Comparison of ENCODE assay signal across 9 mouse cellular contexts in genomic region chr2:116020451-116020951, GRCm38 (mm10). TPM values are rescaled to one million over a fixed set of nuclear protein-coding genes. Genes with fewer than 3 reads are reported as not detected.
DNase-seq lines count a peak whose midpoint lies in the region; ATAC-seq lines count a peak whose summit lies in the region.
"Had no signal": no experiment of that assay in that cellular context is flagged by ENCODE, and none has a peak within 500 bp of the region (broad histone marks: within the 10 kb centered on the region; RNA-seq: fewer than 3 reads in every experiment).

No protein-coding gene starts in this region.

- peak overlapping the region; percentile 80 for H3K27ac ChIP-seq in heart, embryonic 12.5 days (ENCODE audit: poor library complexity, severe bottlenecking)
- peak overlapping the region; percentile 83 for H3K27ac ChIP-seq in forebrain, embryonic 10.5 days
- H3K27ac ChIP-seq in limb, embryonic 11.5 days (replicated peaks; ENCODE audit: low read depth, low read length) = peak overlapping the region; percentile 58
- H3K27ac ChIP-seq in neural tube, embryonic 12.5 days = peak overlapping the region; percentile 81

- peaks cover 19% of the 10 kb centered on the region for H3K36me3 ChIP-seq in heart, embryonic 12.5 days
- H3K36me3 ChIP-seq in forebrain, embryonic 10.5 days (replicated peaks) = peaks cover 26% of the 10 kb centered on the region
- no peaks in the 10 kb centered on the region for H3K36me3 ChIP-seq in limb, embryonic 11.5 days (ENCODE audit: control insufficient read depth, insufficient read depth, low read length)
- peaks cover 11% of the 10 kb centered on the region for H3K36me3 ChIP-seq in neural tube, embryonic 12.5 days

- H3K4me1 ChIP-seq in heart, embryonic 12.5 days (replicated peaks) = peaks cover 40% of the 10 kb centered on the region
- H3K4me1 ChIP-seq in forebrain, embryonic 10.5 days = peaks cover 52% of the 10 kb centered on the region
- H3K4me1 ChIP-seq in limb, embryonic 11.5 days (ENCODE audit: control insufficient read depth, insufficient read depth, low read length) = peaks cover 22% of the 10 kb centered on the region
- H3K4me1 ChIP-seq in neural tube, embryonic 12.5 days = peaks cover 39% of the 10 kb centered on the region

- no peak overlapping the region for H3K9ac ChIP-seq in heart, embryonic 12.5 days
- H3K9ac ChIP-seq in limb, embryonic 11.5 days (ENCODE audit: low read length) = peak overlapping the region; percentile 23; the same call in 1 of the 2 replicates
- H3K9ac ChIP-seq in neural tube, embryonic 12.5 days = peak overlapping the region; percentile 43; the same call in 1 of the 2 replicates

- 41% methylated on average over 5 of the region's 5 CpGs for WGBS in heart, embryonic 12.5 days
- WGBS in forebrain, embryonic 10.5 days = 2% methylated on average over 5 of the region's 5 CpGs
- WGBS in limb, embryonic 11.5 days = 19% methylated on average over 5 of the region's 5 CpGs
- 6% methylated on average over 5 of the region's 5 CpGs for WGBS in neural tube, embryonic 12.5 days

- no peak for ATAC-seq in heart, embryonic 12.5 days (ENCODE audit: insufficient number of reproducible peaks, low FRiP score)
- ATAC-seq in limb, embryonic 11.5 days (ENCODE audit: insufficient number of reproducible peaks, low FRiP score, low TSS enrichment, low read depth) = peak; percentile 49
- peak; percentile 49 for ATAC-seq in neural tube, embryonic 12.5 days (ENCODE audit: low FRiP score, low read depth)

- H3K4me2 ChIP-seq in heart, embryonic 12.5 days = peak overlapping the region; percentile 39
- peak overlapping the region; percentile 31; the same call in 1 of the 2 replicates for H3K4me2 ChIP-seq in limb, embryonic 11.5 days (ENCODE audit: low read depth, severe bottlenecking)
- H3K4me2 ChIP-seq in neural tube, embryonic 12.5 days (replicated peaks) = peak overlapping the region; percentile 49

- no peaks in the 10 kb centered on the region for H3K27me3 ChIP-seq in heart, embryonic 12.5 days (replicated peaks)
- peaks cover 34% of the 10 kb centered on the region for H3K27me3 ChIP-seq in forebrain, embryonic 10.5 days (ENCODE audit: poor library complexity, severe bottlenecking)
- H3K27me3 ChIP-seq in limb, embryonic 11.5 days (ENCODE audit: control insufficient read depth, insufficient read depth, low read length) = no peaks in the 10 kb centered on the region
- no peaks in the 10 kb centered on the region for H3K27me3 ChIP-seq in neural tube, embryonic 12.5 days (replicated peaks)

- no peaks in the 10 kb centered on the region for H3K9me3 ChIP-seq in heart, embryonic 12.5 days (replicated peaks)
- H3K9me3 ChIP-seq in forebrain, embryonic 10.5 days = no peaks in the 10 kb centered on the region
- no peaks in the 10 kb centered on the region for H3K9me3 ChIP-seq in limb, embryonic 11.5 days (ENCODE audit: control insufficient read depth, low read length)
- H3K9me3 ChIP-seq in neural tube, embryonic 12.5 days = no peaks in the 10 kb centered on the region

- no peak for DNase-seq in heart, adult 8-10 months (ENCODE audit: low spot score)
- DNase-seq in forebrain, embryonic 10.5 days (ENCODE audit: extremely low spot score, low spot score) = peak; percentile 57
- DNase-seq in limb, embryonic 11.5 days (ENCODE audit: low spot score) = peak; percentile 39
- no peak for DNase-seq in layer of hippocampus, adult 9-10 months (ENCODE audit: low spot score)
- DNase-seq in cerebellum, postnatal 25 days = no peak
- DNase-seq in right cerebral cortex, postnatal 25 days = no peak
- DNase-seq: adrenal gland, adult 2 months had no signal

- H3K4me3 ChIP-seq in heart, embryonic 12.5 days = peak overlapping the region; percentile 5; the same call in 1 of the 2 replicates
- peak overlapping the region; percentile 38 for H3K4me3 ChIP-seq in forebrain, embryonic 10.5 days
- no peak overlapping the region for H3K4me3 ChIP-seq in limb, embryonic 11.5 days (ENCODE audit: low read depth, low read length)
- H3K4me3 ChIP-seq in neural tube, embryonic 12.5 days = no peak overlapping the region

RNA-seq across cellular contexts. Expression of gene Meis2, which starts 45.1 kb away (rescaled TPM):
- 49.9 and 52.9 TPM in 2 replicates for polyA plus RNA-seq in heart, embryonic 12.5 days (2016; fragmentation: Nextera tagmentation; extraction: Ambion mirVana)
- 10 to 100 TPM; 24.2 to 31.6 (median 28.8) TPM for total RNA-seq in heart, adult 8-10 months (2022)
- 32.5 TPM in 2 replicates for polyA plus RNA-seq in forebrain, embryonic 10.5 days (2016; fragmentation: Nextera tagmentation; extraction: Ambion mirVana)
- 51.4 and 53.9 TPM in 2 replicates for polyA plus RNA-seq in limb, embryonic 11.5 days (2014; fragmentation: Nextera tagmentation; extraction: Ambion mirVana)
- 108 and 120 TPM in 2 replicates for polyA plus RNA-seq in neural tube, embryonic 12.5 days (2016; fragmentation: Nextera tagmentation; extraction: Ambion mirVana)

Comparison
In these comparisons a context has a peak if more than half of its experiments do, and no peak if none do; other contexts are left out.
1. H3K4me3 ChIP-seq: peak in heart, embryonic 12.5 days (single experiment) and forebrain, embryonic 10.5 days (single experiment); none in limb, embryonic 11.5 days (single experiment) and neural tube, embryonic 12.5 days (single experiment).
2. DNase-seq: peak in forebrain, embryonic 10.5 days (single experiment) and limb, embryonic 11.5 days (single experiment); none in heart, adult 8-10 months (single experiment), layer of hippocampus, adult 9-10 months (single experiment), cerebellum, postnatal 25 days (0 of 2) and right cerebral cortex, postnatal 25 days (single experiment).
3. Peak in every context shown above with its lines, with median percentiles within 50 percentile points of each other: H3K27ac ChIP-seq and H3K4me2 ChIP-seq.